Mouse (Mus musculus) hindbrain, embryonic 13.5 days (tissue): ENCODE data around the gene Ripply1. TPM values are rescaled to one million over a fixed set of nuclear protein-coding genes. Genes with fewer than 3 reads are reported as not detected.
A peak's percentile ranks its signal among the peaks of the same experiment; 100 is the strongest.

Source experiments
- ATAC-seq: fragments of 200-750 bp; cut with Nextera tagmentation; 2 replicates; pipeline ENCODE4 v1.8.0; 2017; ENCODE audit warnings: moderate TSS enrichment; ENCODE audit not compliant: low FRiP score
- H3K27ac ChIP-seq: fragments of 300-500 bp; sonication (generic); 2 replicates; pipeline ENCODE4 v1.5.1; 2015; ENCODE audit warnings: inconsistent platforms, mild to moderate bottlenecking, moderate library complexity
- H3K27me3 ChIP-seq: fragments of 300-500 bp; sonication (generic); 2 replicates; pipeline ENCODE4 v1.6.1; 2015; ENCODE audit warnings: mild to moderate bottlenecking, inconsistent platforms
- H3K36me3 ChIP-seq: fragments of 300-500 bp; sonication (generic); 2 replicates; pipeline ENCODE4 v1.6.1; 2015; ENCODE audit warnings: mild to moderate bottlenecking, inconsistent platforms
- H3K4me1 ChIP-seq: fragments of 300-500 bp; sonication (generic); replicated peaks from 2 replicates; pipeline ENCODE4 v1.6.1; 2015; ENCODE audit warnings: inconsistent platforms
- H3K4me2 ChIP-seq: fragments of 300-500 bp; sonication (generic); 2 replicates; pipeline ENCODE4 v1.6.1; 2015; ENCODE audit warnings: inconsistent platforms, mild to moderate bottlenecking, moderate library complexity
- H3K4me3 ChIP-seq: fragments of 300-500 bp; sonication (generic); 2 replicates; pipeline ENCODE4 v1.5.1; 2015; ENCODE audit warnings: mild to moderate bottlenecking, inconsistent platforms
- H3K9ac ChIP-seq: fragments of 300-500 bp; sonication (generic); 2 replicates; pipeline ENCODE4 v1.6.1; 2015; ENCODE audit warnings: mild to moderate bottlenecking, inconsistent platforms
- H3K9me3 ChIP-seq: fragments of 300-500 bp; sonication (generic); 2 replicates; pipeline ENCODE4 v1.6.1; 2016; ENCODE audit warnings: inconsistent platforms
- WGBS: fragments of 180-500 bp; shearing (Covaris S2); methylation state at CpG from one replicate; pipeline ENCODE4 v1.1.7; 2015; 5-methylcytosine and 5-hydroxymethylcytosine counted together
- polyA plus RNA-seq: library from polyadenylated mRNA; unstranded; fragments of >200 nt; fragmentation: Nextera tagmentation; extraction: Ambion mirVana; gene quantifications from 2 replicates; pipeline ENCODE4 v1.2.1, GENCODE M21; 2015

Gene Ripply1
- 0.25 TPM in 1 of 2 replicates, not detected in the other for polyA plus RNA-seq

DNA sequence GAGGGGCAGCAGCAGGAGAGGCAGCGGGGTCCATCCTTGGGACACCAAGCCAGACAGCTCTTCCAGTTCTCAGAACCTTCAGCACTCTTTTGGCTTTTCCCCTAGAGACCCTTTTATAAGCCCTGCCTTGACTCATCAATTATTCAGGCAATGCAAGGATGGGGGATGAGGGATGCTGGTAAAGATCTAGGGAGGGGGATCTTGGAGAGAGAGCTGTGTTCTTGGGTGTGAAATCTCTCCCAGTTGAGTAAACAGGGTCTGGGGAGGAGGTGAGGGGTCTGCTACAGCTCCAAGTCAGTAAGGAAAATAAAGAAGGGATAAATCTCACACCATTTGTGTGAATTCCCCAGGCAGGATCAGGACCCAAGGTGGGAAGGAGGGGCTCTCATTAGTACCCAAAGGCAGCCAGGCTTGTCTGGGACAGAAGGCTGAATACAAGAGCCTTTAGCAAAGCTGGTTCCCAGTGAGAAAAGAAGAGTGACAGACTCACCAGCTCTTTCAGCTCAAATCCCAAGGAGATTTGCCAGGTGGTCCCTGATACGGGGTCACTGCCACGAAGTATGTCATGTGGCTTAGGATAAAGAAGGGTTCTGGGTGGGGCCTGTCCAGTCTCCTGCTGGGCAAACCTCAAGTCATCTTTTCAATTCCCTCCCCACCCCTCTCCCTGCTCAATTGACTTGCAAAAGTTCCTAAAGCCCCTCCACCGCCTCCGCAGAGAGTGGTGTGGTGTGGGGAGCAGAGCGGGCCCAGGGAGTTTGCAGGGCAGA, at the start of gene Ripply1:
TSS of gene Ripply1 (minus strand) at position 76 of the 767 bp plus-strand sequence.
- peak; percentile 46; the same call in 1 of the 2 replicates for ATAC-seq
- Histone ChIP-seq H3K36me3 (no peaks in the 10 kb centered on the region), H3K4me1 (peaks cover 3% of the 10 kb centered on the region; the same call in 1 of the 2 replicates), H3K27ac (no peak within 1 kb of the TSS), H3K27me3 (peaks cover 34% of the 10 kb centered on the region; the same call in 1 of the 2 replicates), H3K9me3 (no peaks in the 10 kb centered on the region), H3K4me3 (no peak within 1 kb of the TSS), H3K4me2 (no peak within 1 kb of the TSS), H3K9ac (no peak within 1 kb of the TSS)
- WGBS: 23% methylated on average over 6 of the region's 6 CpGs

GRCm38 (mm10) chrX:139828363-139829092, 46.4 kb upstream of the Ripply1 start:
- Histone ChIP-seq H3K4me2 (no peak overlapping the region), H3K27ac (no peak overlapping the region), H3K9ac (no peak overlapping the region), H3K4me3 (no peak overlapping the region), H3K4me1 (no peaks in the 10 kb centered on the region), H3K9me3 (no peaks in the 10 kb centered on the region), H3K36me3 (0 out of 2 replicates have a peak, but pooled peaks cover 6% of the 10 kb centered on the region), H3K27me3 (no peaks in the 10 kb centered on the region)
- WGBS: 94% methylated on average over 6 of the region's 6 CpGs
- no peak for ATAC-seq

- no peak overlapping the region for H3K9ac ChIP-seq
- no peak overlapping the region for H3K27ac ChIP-seq
- H3K36me3 ChIP-seq: 0 out of 2 replicates have a peak, but pooled peaks cover 14% of the 10 kb centered on the region
- H3K4me2 ChIP-seq: no peak overlapping the region
- H3K4me1 ChIP-seq: no peaks in the 10 kb centered on the region
- ATAC-seq: no peak
- 88% methylated on average over 4 of the region's 4 CpGs for WGBS
- no peaks in the 10 kb centered on the region; the same call in 1 of the 2 replicates for H3K27me3 ChIP-seq
- H3K9me3 ChIP-seq: no peaks in the 10 kb centered on the region
- no peak overlapping the region for H3K4me3 ChIP-seq
These were observed 44.8 kb upstream of the Ripply1 start for GRCm38 (mm10) chrX:139826926-139827325.

DNA sequence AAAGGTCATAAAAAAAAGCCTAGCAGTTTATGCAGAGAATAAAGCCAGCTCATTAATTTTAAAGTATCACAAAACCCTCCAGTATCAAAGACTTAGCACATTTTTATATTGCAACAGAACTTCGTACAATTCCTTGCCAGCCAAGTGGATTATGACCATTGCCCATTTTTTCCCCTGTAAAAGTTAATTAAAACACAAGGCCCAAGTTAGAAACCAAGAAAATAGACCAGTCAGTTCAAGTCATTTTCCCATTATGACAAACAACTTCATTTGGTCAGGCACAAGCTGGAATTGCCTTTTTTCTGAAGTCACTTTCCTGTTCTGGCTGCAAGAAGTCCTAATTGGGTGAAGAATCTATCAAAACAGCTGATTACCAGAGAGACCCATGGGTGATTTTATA, 43.2 kb upstream of the Ripply1 start:
- Histone ChIP-seq H3K9me3 (no peaks in the 10 kb centered on the region), H3K27me3 (no peaks in the 10 kb centered on the region; the same call in 1 of the 2 replicates), H3K36me3 (0 out of 2 replicates have a peak, but pooled peaks cover 14% of the 10 kb centered on the region), H3K4me1 (no peaks in the 10 kb centered on the region), H3K4me3 (no peak overlapping the region), H3K9ac (no peak overlapping the region), H3K4me2 (no peak overlapping the region), H3K27ac (no peak overlapping the region)
- ATAC-seq: no peak
- 88% methylated on average over 1 of the region's 1 CpGs for WGBS

- 83% methylated on average over 5 of the region's 5 CpGs for WGBS
- H3K27ac ChIP-seq: no peak overlapping the region
- ATAC-seq: no peak
- H3K9ac ChIP-seq: no peak overlapping the region
- no peaks in the 10 kb centered on the region for H3K36me3 ChIP-seq
- H3K9me3 ChIP-seq: no peaks in the 10 kb centered on the region
- H3K27me3 ChIP-seq: peaks cover 18% of the 10 kb centered on the region; the same call in 1 of the 2 replicates
- H3K4me1 ChIP-seq: no peaks in the 10 kb centered on the region
- no peak overlapping the region for H3K4me3 ChIP-seq
- H3K4me2 ChIP-seq: no peak overlapping the region
These were observed 33.0 kb upstream of the Ripply1 start for GRCm38 (mm10) chrX:139815201-139815600.

- Histone ChIP-seq H3K4me3 (no peak overlapping the region), H3K27me3 (peaks cover 26% of the 10 kb centered on the region; the same call in 1 of the 2 replicates), H3K9ac (no peak overlapping the region), H3K27ac (no peak overlapping the region), H3K9me3 (no peaks in the 10 kb centered on the region), H3K4me2 (no peak overlapping the region), H3K36me3 (no peaks in the 10 kb centered on the region), H3K4me1 (no peaks in the 10 kb centered on the region)
- ATAC-seq: no peak
- WGBS: 92% methylated on average over 8 of the region's 8 CpGs
These were observed 32.0 kb upstream of the Ripply1 start for GRCm38 (mm10) chrX:139814018-139814635.

GRCm38 (mm10) chrX:139813299-139814002, 31.3 kb upstream of the Ripply1 start:
- Histone ChIP-seq H3K4me2 (no peak overlapping the region), H3K36me3 (no peaks in the 10 kb centered on the region), H3K4me3 (no peak overlapping the region), H3K9me3 (no peaks in the 10 kb centered on the region), H3K27me3 (peaks cover 26% of the 10 kb centered on the region; the same call in 1 of the 2 replicates), H3K9ac (no peak overlapping the region), H3K27ac (no peak overlapping the region), H3K4me1 (no peaks in the 10 kb centered on the region)
- no peak for ATAC-seq
- 70% methylated on average over 9 of the region's 9 CpGs for WGBS

GRCm38 (mm10) chrX:139812636-139813298, 30.6 kb upstream of the Ripply1 start:
- Histone ChIP-seq H3K27ac (no peak overlapping the region), H3K4me1 (no peaks in the 10 kb centered on the region), H3K27me3 (peaks cover 26% of the 10 kb centered on the region; the same call in 1 of the 2 replicates), H3K9me3 (no peaks in the 10 kb centered on the region), H3K9ac (no peak overlapping the region), H3K36me3 (no peaks in the 10 kb centered on the region), H3K4me3 (no peak overlapping the region), H3K4me2 (no peak overlapping the region)
- 68% methylated on average over 3 of the region's 3 CpGs for WGBS
- no peak for ATAC-seq

DNA sequence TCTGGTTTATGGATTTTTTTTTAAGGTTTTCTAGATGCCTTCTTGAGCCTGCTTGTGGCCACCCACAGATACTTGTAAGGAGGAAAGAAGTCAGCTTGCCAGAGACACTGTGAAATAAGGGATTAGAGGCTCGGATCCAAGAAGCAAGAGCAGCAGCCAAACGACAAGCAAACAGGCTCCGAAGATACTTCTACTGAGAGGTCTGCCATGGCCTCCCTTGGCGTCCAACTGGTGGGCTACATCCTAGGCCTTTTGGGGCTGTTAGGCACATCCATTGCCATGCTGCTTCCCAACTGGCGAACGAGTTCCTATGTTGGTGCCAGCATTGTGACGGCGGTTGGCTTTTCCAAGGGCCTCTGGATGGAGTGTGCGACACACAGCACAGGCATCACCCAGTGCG, 26.3 kb upstream of the Ripply1 start:
- ATAC-seq: no peak
- H3K36me3 ChIP-seq: no peaks in the 10 kb centered on the region
- no peaks in the 10 kb centered on the region for H3K9me3 ChIP-seq
- H3K4me2 ChIP-seq: no peak overlapping the region
- H3K27me3 ChIP-seq: peaks cover 16% of the 10 kb centered on the region; the same call in 1 of the 2 replicates
- H3K27ac ChIP-seq: no peak overlapping the region
- H3K4me3 ChIP-seq: no peak overlapping the region
- WGBS: 87% methylated on average over 10 of the region's 10 CpGs
- H3K4me1 ChIP-seq: no peaks in the 10 kb centered on the region
- H3K9ac ChIP-seq: no peak overlapping the region

GRCm38 (mm10) chrX:139808085-139808484, 25.9 kb upstream of the Ripply1 start:
- H3K9ac ChIP-seq: no peak overlapping the region
- H3K4me3 ChIP-seq: no peak overlapping the region
- no peak overlapping the region for H3K27ac ChIP-seq
- H3K4me2 ChIP-seq: no peak overlapping the region
- H3K27me3 ChIP-seq: peaks cover 16% of the 10 kb centered on the region; the same call in 1 of the 2 replicates
- 0 out of 2 replicates have a peak, but pooled peaks have one; percentile 52 for ATAC-seq
- 45% methylated on average over 4 of the region's 4 CpGs for WGBS
- H3K9me3 ChIP-seq: no peaks in the 10 kb centered on the region
- no peaks in the 10 kb centered on the region for H3K4me1 ChIP-seq
- H3K36me3 ChIP-seq: no peaks in the 10 kb centered on the region

DNA sequence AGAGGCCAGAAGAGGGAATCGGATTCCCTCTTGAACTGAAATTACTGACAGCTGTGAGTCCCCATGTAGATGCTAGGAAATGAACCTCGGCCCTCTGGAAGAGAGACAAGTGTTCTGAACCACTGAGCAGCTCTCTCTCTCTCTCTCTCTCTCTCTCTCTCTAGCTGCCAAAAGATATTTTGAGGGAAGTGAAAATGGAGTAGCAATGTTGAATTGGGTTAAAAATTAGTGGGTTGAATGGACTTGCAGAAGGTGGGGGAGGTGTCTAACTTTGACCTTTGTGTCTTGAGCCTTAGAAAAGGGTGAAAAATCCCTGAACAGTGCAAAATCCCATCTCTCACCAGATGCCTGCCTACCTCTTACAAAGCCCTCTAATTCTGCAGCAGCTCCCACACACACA, 25.2 kb upstream of the Ripply1 start:
- Histone ChIP-seq H3K4me2 (no peak overlapping the region), H3K27ac (no peak overlapping the region), H3K36me3 (no peaks in the 10 kb centered on the region), H3K4me1 (no peaks in the 10 kb centered on the region), H3K27me3 (peaks cover 16% of the 10 kb centered on the region; the same call in 1 of the 2 replicates), H3K9ac (no peak overlapping the region), H3K9me3 (no peaks in the 10 kb centered on the region), H3K4me3 (no peak overlapping the region)
- WGBS: 87% methylated on average over 2 of the region's 2 CpGs
- no peak for ATAC-seq
